Mouse (Mus musculus) stomach, embryonic 14.5 days (tissue): ENCODE measurements around the gene Mapkbp1. TPM values are rescaled to one million over a fixed set of nuclear protein-coding genes. Genes with fewer than 3 reads are reported as not detected.

Source experiments
- ATAC-seq: fragments of 200-750 bp; cut with Nextera tagmentation; 2 replicates; pipeline ENCODE4 v1.8.0; 2017; ENCODE audit warnings: low read depth, moderate TSS enrichment; ENCODE audit not compliant: insufficient number of reproducible peaks, insufficient read depth, low FRiP score
- H3K27ac ChIP-seq: fragments of 300-500 bp; sonication (generic); 2 replicates; pipeline ENCODE4 v1.5.1; 2014; ENCODE audit warnings: mild to moderate bottlenecking, low read length, moderate library complexity, mixed read lengths
- H3K27me3 ChIP-seq: fragments of 300-500 bp; sonication (generic); 2 replicates; pipeline ENCODE4 v1.6.1; 2014; ENCODE audit warnings: low read length, control low read depth, mixed read lengths; ENCODE audit not compliant: control insufficient read depth, insufficient read depth
- H3K36me3 ChIP-seq: fragments of 300-500 bp; sonication (generic); 2 replicates; pipeline ENCODE4 v1.6.1; 2014; ENCODE audit warnings: mild to moderate bottlenecking, control low read depth, low read length, moderate library complexity, mixed read lengths; ENCODE audit not compliant: control insufficient read depth, insufficient read depth
- H3K4me1 ChIP-seq: fragments of 300-500 bp; sonication (generic); 2 replicates; pipeline ENCODE4 v1.6.1; 2014; ENCODE audit warnings: low read length, control low read depth, mixed read lengths; ENCODE audit not compliant: control insufficient read depth, insufficient read depth
- H3K4me2 ChIP-seq: fragments of 300-500 bp; sonication (generic); replicated peaks from 2 replicates; pipeline ENCODE4 v1.6.1; 2014; ENCODE audit warnings: low read depth, low read length, control low read depth
- H3K4me3 ChIP-seq: fragments of 300-500 bp; sonication (generic); 2 replicates; pipeline ENCODE4 v1.5.1; 2014; ENCODE audit warnings: low read depth, low read length, control low read depth
- H3K9ac ChIP-seq: fragments of 300-500 bp; sonication (generic); replicated peaks from 2 replicates; pipeline ENCODE4 v1.6.1; 2014; ENCODE audit warnings: low read depth, mild to moderate bottlenecking, control low read depth, low read length, moderate library complexity, mixed read lengths
- H3K9me3 ChIP-seq: fragments of 300-500 bp; sonication (generic); 2 replicates; pipeline ENCODE4 v1.6.1; 2016; ENCODE audit warnings: low read depth, low read length, control low read depth; ENCODE audit not compliant: control insufficient read depth
- WGBS: fragments of 180-500 bp; shearing (Covaris S2); extraction: QIAGEN DNeasy Blood & Tissue Kit; methylation state at CpG from one replicate; pipeline ENCODE4 v1.1.7; 2014; 5-methylcytosine and 5-hydroxymethylcytosine counted together
- polyA plus RNA-seq: library from polyadenylated mRNA; unstranded; fragments of >200 nt; fragmentation: Nextera tagmentation; extraction: Ambion mirVana; gene quantifications from 2 replicates; pipeline ENCODE4 v1.2.1, GENCODE M21; 2014

The Mapkbp1 gene
- polyA plus RNA-seq, 1 experiment from 2014 or later: 4.8 TPM

GRCm38 (mm10) chr2:120062248-120062647 lies 89.7 kb downstream of the Mapkbp1 start:
- WGBS: 91% methylated on average over 8 of the region's 8 CpGs
- H3K4me2 ChIP-seq: no peak overlapping the region
- no peaks in the 10 kb centered on the region for H3K9me3 ChIP-seq
- H3K4me1 ChIP-seq: no peaks in the 10 kb centered on the region
- H3K9ac ChIP-seq: no peak overlapping the region
- H3K27me3 ChIP-seq: no peaks in the 10 kb centered on the region
- no peaks in the 10 kb centered on the region for H3K36me3 ChIP-seq
- no peak overlapping the region for H3K27ac ChIP-seq
- no peak for ATAC-seq
- no peak overlapping the region for H3K4me3 ChIP-seq

DNA sequence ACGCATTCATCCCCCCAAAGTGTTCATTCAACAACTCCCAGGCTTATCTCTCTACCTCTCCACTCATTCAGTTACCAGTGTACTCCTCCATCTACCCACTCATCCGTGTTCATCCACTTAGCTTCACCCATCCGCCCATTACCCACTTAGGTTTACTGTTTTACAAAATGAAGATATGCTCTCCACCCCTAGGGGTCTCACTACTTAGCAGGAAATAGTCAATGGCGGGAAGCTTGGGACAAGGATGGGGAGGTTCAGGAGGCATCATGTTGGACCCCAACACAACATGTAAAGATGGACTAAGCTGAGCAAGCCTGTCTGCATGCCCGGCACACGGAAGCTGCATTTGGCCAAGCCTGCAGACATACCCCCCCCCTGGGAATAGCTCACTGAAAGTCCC lies 92.1 kb downstream of the Mapkbp1 start:
- Histone ChIP-seq H3K36me3 (no peaks in the 10 kb centered on the region), H3K9ac (no peak overlapping the region), H3K4me3 (no peak overlapping the region), H3K27ac (no peak overlapping the region), H3K4me2 (no peak overlapping the region), H3K27me3 (no peaks in the 10 kb centered on the region), H3K4me1 (no peaks in the 10 kb centered on the region), H3K9me3 (no peaks in the 10 kb centered on the region)
- WGBS: 80% methylated on average over 6 of the region's 6 CpGs
- no peak for ATAC-seq

DNA sequence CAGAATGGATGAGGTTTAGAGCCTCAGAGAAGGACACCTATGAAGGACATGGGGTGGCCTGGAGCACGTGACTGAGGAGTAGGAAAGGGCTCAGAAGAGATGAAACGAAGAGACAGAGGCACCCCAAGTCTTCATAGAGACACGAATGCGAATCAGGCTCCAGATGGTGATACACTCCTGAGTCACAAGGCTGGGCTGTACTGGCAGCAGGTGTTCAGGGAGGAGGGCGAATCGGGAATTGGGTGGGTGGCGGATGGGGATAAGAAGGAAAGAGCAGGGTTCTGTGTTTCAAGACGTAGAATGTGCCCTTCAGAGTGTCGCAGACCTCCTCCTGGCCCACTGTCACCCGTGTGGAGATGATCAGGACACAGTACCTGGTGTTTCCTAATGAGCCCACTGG lies 92.7 kb downstream of the Mapkbp1 start:
- Histone ChIP-seq H3K27me3 (no peaks in the 10 kb centered on the region), H3K9ac (no peak overlapping the region), H3K4me1 (no peaks in the 10 kb centered on the region), H3K27ac (no peak overlapping the region), H3K36me3 (no peaks in the 10 kb centered on the region), H3K4me2 (no peak overlapping the region), H3K4me3 (no peak overlapping the region), H3K9me3 (no peaks in the 10 kb centered on the region)
- WGBS: 91% methylated on average over 10 of the region's 10 CpGs
- ATAC-seq: no peak

GRCm38 (mm10) chr2:120066224-120066623 lies 93.7 kb downstream of the Mapkbp1 start:
- Histone ChIP-seq H3K4me2 (no peak overlapping the region), H3K4me3 (no peak overlapping the region), H3K9me3 (no peaks in the 10 kb centered on the region), H3K9ac (no peak overlapping the region), H3K36me3 (no peaks in the 10 kb centered on the region), H3K4me1 (no peaks in the 10 kb centered on the region), H3K27me3 (no peaks in the 10 kb centered on the region), H3K27ac (no peak overlapping the region)
- WGBS: 81% methylated on average over 3 of the region's 3 CpGs
- ATAC-seq: no peak

- Histone ChIP-seq H3K4me1 (no peaks in the 10 kb centered on the region), H3K27ac (no peak overlapping the region), H3K9me3 (no peaks in the 10 kb centered on the region), H3K36me3 (no peaks in the 10 kb centered on the region), H3K4me3 (no peak overlapping the region), H3K9ac (no peak overlapping the region), H3K4me2 (no peak overlapping the region), H3K27me3 (no peaks in the 10 kb centered on the region)
- 41% methylated on average over 16 of the region's 16 CpGs for whole genome bisulfite sequencing
- no peak; the same call in 1 of the 2 replicates for ATAC-seq
Measured at GRCm38 (mm10) chr2:120068555-120069465, 96.3 kb downstream of the Mapkbp1 start.

GRCm38 (mm10) chr2:120069466-120069990 lies 97.0 kb downstream of the Mapkbp1 start:
- Histone ChIP-seq H3K4me2 (no peak overlapping the region), H3K4me1 (no peaks in the 10 kb centered on the region), H3K4me3 (no peak overlapping the region), H3K27me3 (no peaks in the 10 kb centered on the region), H3K36me3 (no peaks in the 10 kb centered on the region), H3K9ac (no peak overlapping the region), H3K27ac (no peak overlapping the region), H3K9me3 (no peaks in the 10 kb centered on the region)
- WGBS: 70% methylated on average over 8 of the region's 8 CpGs
- no peak for ATAC-seq

DNA sequence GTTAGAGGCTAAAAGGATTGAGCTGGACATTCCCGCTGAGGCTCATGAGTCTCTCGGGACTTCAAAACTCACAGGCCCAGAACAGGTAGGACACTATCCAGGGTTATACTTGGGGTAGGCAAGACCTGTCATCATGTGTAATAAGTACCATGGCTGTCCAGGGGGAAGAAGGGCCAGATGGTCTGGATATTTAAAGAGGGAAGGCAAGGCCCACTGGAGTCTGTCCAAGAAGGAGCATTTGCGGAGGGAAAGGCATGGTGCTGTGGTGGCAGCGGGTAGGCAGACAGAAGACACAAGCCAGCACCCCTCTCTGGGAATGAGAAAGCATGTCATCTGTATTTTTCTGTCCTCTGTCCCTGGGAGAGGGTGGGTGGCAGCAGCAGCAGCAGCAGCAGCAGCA lies 101.6 kb downstream of the Mapkbp1 start:
- no peaks in the 10 kb centered on the region for H3K27me3 ChIP-seq
- 0 out of 2 replicates have a peak, but pooled peaks cover 4% of the 10 kb centered on the region for H3K4me1 ChIP-seq
- no peak overlapping the region for H3K9ac ChIP-seq
- H3K36me3 ChIP-seq: no peaks in the 10 kb centered on the region
- no peak overlapping the region for H3K4me3 ChIP-seq
- 77% methylated on average over 4 of the region's 4 CpGs for WGBS
- no peak for ATAC-seq
- no peaks in the 10 kb centered on the region for H3K9me3 ChIP-seq
- H3K4me2 ChIP-seq: no peak overlapping the region
- H3K27ac ChIP-seq: no peak overlapping the region

- Histone ChIP-seq H3K4me2 (peak overlapping the region; percentile 54), H3K9me3 (no peaks in the 10 kb centered on the region), H3K9ac (no peak overlapping the region), H3K4me1 (peaks cover 7% of the 10 kb centered on the region; the same call in 1 of the 2 replicates), H3K27me3 (no peaks in the 10 kb centered on the region), H3K4me3 (peak overlapping the region; percentile 28), H3K27ac (no peak overlapping the region), H3K36me3 (no peaks in the 10 kb centered on the region)
- peak; percentile 64; the same call in 1 of the 2 replicates for ATAC-seq
- 3% methylated on average over 36 of the region's 36 CpGs for WGBS
Measured at GRCm38 (mm10) chr2:120076076-120076705, 103.7 kb downstream of the Mapkbp1 start.
